Mouse (Mus musculus) mesoderm, embryonic 11.5 days (tissue): ENCODE measurements at regions not wholly inside any gene's neighbourhood (a gene's known extent, or its start where the extent isn't known, plus 50 kb on each side); places are given as distances from the start of the nearest gene placed in this dataset.

Source experiments
- DNase-seq: peaks from one replicate; pipeline ENCODE4 v3.0.0-alpha.2; 2012; ENCODE audit warnings: low read depth, low spot score

- DNase-seq = no peak
Observed at GRCm38 (mm10) chr1:100551293-100551692, 778.7 kb downstream of the Cntnap5b start.

- DNase-seq = peak; percentile 33
Observed at GRCm38 (mm10) chr1:100556937-100557336, 784.4 kb downstream of the Cntnap5b start.
